Mouse (Mus musculus) kidney, adult 18-20 months (tissue): Measurements from ENCODE around the gene Gsg1.

Experiments
- DNase-seq: peaks from one replicate; pipeline ENCODE4 v3.0.0; 2021

Gene Gsg1

DNA sequence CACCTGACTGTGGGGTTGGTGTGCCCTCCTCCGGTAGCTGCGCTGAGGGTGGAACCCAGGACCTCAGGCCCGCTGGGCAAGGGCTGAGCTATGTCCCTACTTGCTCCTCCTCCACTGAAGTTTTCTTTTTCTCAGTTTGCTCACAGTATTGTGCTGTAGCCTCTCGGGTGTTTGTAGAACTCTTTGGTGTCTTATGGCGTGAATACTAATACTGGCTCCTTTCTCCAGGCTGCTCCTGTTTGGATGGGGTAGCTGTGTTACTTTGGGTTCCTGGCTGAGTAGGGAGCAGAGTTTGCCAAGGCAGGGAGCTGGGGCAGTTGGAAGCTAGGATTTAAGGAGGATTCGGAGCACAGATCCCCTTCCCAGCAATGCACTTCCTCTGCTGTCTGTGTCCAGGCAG is 50.4 kb downstream of the Gsg1 start:
- no peak for DNase-seq

- no peak for DNase-seq
Measured at GRCm38 (mm10) chr6:135202668-135203067, 51.5 kb downstream of the Gsg1 start.

DNA sequence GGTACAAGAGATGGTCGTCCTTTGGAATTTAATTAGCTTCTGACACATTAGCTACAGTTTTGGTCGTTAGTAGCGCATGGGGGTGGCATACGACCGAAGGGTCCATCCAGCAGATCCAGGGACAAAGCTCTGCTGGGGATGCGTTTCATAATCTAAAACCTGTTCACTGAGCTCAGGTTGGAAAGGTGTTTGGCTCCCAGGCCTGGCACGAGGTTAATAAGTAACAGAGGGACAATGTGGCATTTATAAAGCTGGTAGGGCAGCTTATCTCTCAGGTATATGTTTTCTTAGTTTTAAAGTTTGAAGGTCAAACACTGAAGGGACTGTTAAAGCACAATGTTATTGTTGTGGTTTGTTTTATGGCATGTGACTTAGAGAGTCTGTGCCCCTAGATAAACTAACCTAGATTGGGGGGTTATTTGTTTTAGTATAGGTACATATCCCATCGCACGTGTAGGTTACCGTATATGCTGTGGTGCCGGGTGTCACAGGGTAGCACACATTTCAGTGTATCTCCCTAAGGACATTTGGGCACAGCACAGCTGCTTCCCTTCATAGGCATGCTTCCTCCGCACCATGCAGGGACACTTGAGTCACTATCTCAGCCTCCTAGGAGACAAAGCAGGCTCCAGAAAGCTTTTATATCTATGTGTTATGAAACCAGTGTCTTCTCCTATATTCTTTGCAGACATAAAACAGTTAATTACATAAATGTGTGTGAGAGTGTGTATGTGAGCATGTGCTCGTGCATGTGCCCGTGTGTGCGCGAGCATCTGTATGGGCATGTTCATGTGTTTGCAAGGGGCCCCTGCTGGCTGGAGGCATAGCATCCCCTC is 53.8 kb downstream of the Gsg1 start:
- DNase-seq, result peak; percentile 46

GRCm38 (mm10) chr6:135198726-135199125 is 55.4 kb downstream of the Gsg1 start:
- no peak for DNase-seq

GRCm38 (mm10) chr6:135197921-135198532 is 56.1 kb downstream of the Gsg1 start, which contains the start of the genes Fam234b and Hebp1:
Fam234b (plus strand) TSS chr6:135197977.
Hebp1 (minus strand) TSS chr6:135198022.
- DNase-seq, result peak; percentile 86

GRCm38 (mm10) chr6:135197446-135197845 is 56.7 kb downstream of the Gsg1 start:
- no peak for DNase-seq

DNA sequence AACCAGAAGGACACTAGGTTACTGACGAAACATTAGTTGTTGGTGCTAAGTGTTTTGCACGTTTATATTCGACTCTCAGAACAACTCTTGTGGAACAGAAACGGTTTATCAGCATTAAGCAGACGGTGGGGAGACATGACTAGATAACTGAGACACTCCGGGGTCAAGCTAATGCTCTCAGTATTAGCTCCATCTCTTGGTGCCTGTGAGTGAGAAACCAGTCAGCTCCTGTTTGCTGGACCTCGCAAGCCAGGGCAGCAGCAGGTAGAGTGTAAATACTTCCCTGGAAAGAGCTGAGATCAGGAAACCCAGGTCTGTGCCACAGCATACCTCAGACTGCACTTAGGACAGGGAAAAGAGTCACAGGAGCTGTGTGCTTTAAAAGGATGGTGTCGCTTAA is 57.4 kb downstream of the Gsg1 start:
- DNase-seq, result no peak

GRCm38 (mm10) chr6:135194907-135195306 is 59.2 kb downstream of the Gsg1 start:
- no peak for DNase-seq

GRCm38 (mm10) chr6:135193733-135194132 is 60.4 kb downstream of the Gsg1 start:
- DNase-seq, result no peak

- DNase-seq, result no peak
Measured at GRCm38 (mm10) chr6:135192993-135193392, 61.2 kb downstream of the Gsg1 start.

GRCm38 (mm10) chr6:135191906-135192305 is 62.2 kb downstream of the Gsg1 start:
- DNase-seq, result no peak

DNA sequence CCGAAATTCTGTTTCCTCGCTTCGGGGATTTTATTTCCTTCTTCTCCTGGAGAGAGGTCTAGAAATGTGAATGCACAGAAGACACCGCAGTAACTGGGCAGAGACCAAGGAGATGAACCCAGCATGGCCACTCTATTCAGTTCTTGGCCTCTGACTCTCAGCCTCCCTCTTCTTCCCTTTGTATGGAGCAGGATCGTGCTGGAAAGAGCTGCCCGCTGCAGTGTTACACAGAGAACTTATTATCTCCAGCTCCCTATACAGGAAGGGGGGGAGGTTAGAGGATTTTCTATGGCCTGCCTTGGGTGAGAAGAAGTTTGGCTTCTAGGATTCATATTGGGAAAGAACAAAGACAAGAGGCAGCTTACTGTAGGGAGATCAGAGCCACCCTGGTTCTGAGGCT is 64.0 kb downstream of the Gsg1 start:
- DNase-seq, result no peak

DNA sequence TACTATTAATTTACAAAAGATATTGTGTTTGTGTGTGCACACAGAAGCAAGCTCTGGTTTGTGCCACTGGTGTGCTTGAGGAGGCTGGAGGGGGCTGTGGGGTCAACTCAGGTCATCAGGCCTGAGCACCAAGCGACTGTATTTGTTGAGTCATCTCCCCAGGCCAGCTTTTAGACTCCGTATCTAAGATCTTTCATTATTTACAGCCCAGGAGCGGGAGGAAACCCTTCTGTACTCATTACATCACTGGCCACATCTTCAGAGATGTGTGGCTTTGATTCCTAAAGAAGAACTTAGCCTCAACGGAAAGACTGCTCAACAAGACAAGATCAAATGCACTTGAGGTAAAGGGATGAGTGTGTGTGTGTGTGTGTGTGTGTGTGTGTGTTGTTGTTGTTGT is 65.5 kb downstream of the Gsg1 start:
- no peak for DNase-seq
